Mouse (Mus musculus): Measurements from ENCODE around the gene Fcer1g. TPM values are rescaled to one million over a fixed set of nuclear protein-coding genes. Genes with fewer than 3 reads are reported as not detected.

Gene Fcer1g
- polyA plus RNA-seq, 1 experiment from 2014 or later: 60.7 TPM

GRCm38 (mm10) chr1:171203471-171204248 is 30.5 kb downstream of the Fcer1g start:
- Histone ChIP-seq H3K36me3 (no peaks in the 10 kb centered on the region), H3K27me3 (replicated peaks) (peaks cover 23% of the 10 kb centered on the region), H3K9me3 (replicated peaks) (no peaks in the 10 kb centered on the region), H3K4me2 (no peak overlapping the region), H3K4me3 (no peak overlapping the region), H3K9ac (no peak overlapping the region), H3K4me1 (0 out of 2 replicates have a peak, but pooled peaks cover 10% of the 10 kb centered on the region), H3K27ac (peak overlapping the region; percentile 54; the same call in 1 of the 2 replicates)
- WGBS (ENCODE audit: insufficient replicate concordance): 35% methylated on average over 11 of the region's 11 CpGs
- ATAC-seq: no peak

GRCm38 (mm10) chr1:171200769-171201168 is 33.4 kb downstream of the Fcer1g start:
- Histone ChIP-seq H3K9ac (no peak overlapping the region), H3K4me3 (no peak overlapping the region), H3K36me3 (no peaks in the 10 kb centered on the region), H3K4me1 (0 out of 2 replicates have a peak, but pooled peaks cover 9% of the 10 kb centered on the region), H3K27me3 (replicated peaks) (peaks cover 41% of the 10 kb centered on the region), H3K27ac (no peak overlapping the region), H3K4me2 (no peak overlapping the region), H3K9me3 (replicated peaks) (no peaks in the 10 kb centered on the region)
- no peak for ATAC-seq
- 76% methylated on average over 1 of the region's 1 CpGs for WGBS (ENCODE audit: insufficient replicate concordance)

- WGBS (ENCODE audit: insufficient replicate concordance): 25% methylated on average over 1 of the region's 1 CpGs
- peaks cover 50% of the 10 kb centered on the region for H3K27me3 ChIP-seq (replicated peaks)
- H3K36me3 ChIP-seq: no peaks in the 10 kb centered on the region
- H3K9ac ChIP-seq: no peak overlapping the region
- no peak for ATAC-seq
- no peak overlapping the region for H3K4me2 ChIP-seq
- no peak overlapping the region for H3K4me3 ChIP-seq
- H3K9me3 ChIP-seq (replicated peaks): no peaks in the 10 kb centered on the region
- H3K4me1 ChIP-seq: peaks cover 11% of the 10 kb centered on the region; the same call in 1 of the 2 replicates
- H3K27ac ChIP-seq: no peak overlapping the region
Measured at GRCm38 (mm10) chr1:171199532-171199931, 34.6 kb downstream of the Fcer1g start.

GRCm38 (mm10) chr1:171195887-171196397 is 38.2 kb downstream of the Fcer1g start, which contains the start of gene Pcp4l1:
Gene Pcp4l1, minus strand, starts transcription at chr1:171196268.
- Histone ChIP-seq H3K4me3 (peak within 1 kb of the TSS; percentile 48), H3K36me3 (no peaks in the 10 kb centered on the region), H3K27ac (no peak within 1 kb of the TSS), H3K27me3 (replicated peaks) (peaks cover 82% of the 10 kb centered on the region), H3K4me1 (peaks cover 25% of the 10 kb centered on the region), H3K9ac (no peak within 1 kb of the TSS; the same call in 1 of the 2 replicates), H3K9me3 (replicated peaks) (no peaks in the 10 kb centered on the region), H3K4me2 (peak within 1 kb of the TSS; percentile 68)
- peak; percentile 77 for ATAC-seq
- 3% methylated on average over 33 of the region's 33 CpGs for WGBS (ENCODE audit: insufficient replicate concordance)

- no peak overlapping the region for H3K9ac ChIP-seq
Measured at GRCm38 (mm10) chr1:171195046-171195822, 38.9 kb downstream of the Fcer1g start.

GRCm38 (mm10) chr1:171193911-171194830 is 40.0 kb downstream of the Fcer1g start:
- ATAC-seq: no peak
- Histone ChIP-seq H3K9ac (no peak overlapping the region), H3K9me3 (replicated peaks) (no peaks in the 10 kb centered on the region), H3K4me1 (peaks cover 31% of the 10 kb centered on the region), H3K27ac (no peak overlapping the region), H3K27me3 (replicated peaks) (peaks cover 97% of the 10 kb centered on the region), H3K4me2 (no peak overlapping the region; the same call in 1 of the 2 replicates), H3K4me3 (no peak overlapping the region), H3K36me3 (no peaks in the 10 kb centered on the region)
- 25% methylated on average over 11 of the region's 11 CpGs for WGBS (ENCODE audit: insufficient replicate concordance)

More at GRCm38 (mm10) chr1:171195046-171195822, 38.9 kb downstream of the Fcer1g start:
- Histone ChIP-seq H3K4me3 (peak overlapping the region; percentile 48), H3K36me3 (no peaks in the 10 kb centered on the region), H3K4me1 (peaks cover 25% of the 10 kb centered on the region), H3K4me2 (peak overlapping the region; percentile 68), H3K9me3 (replicated peaks) (no peaks in the 10 kb centered on the region), H3K27me3 (replicated peaks) (peaks cover 89% of the 10 kb centered on the region), H3K27ac (no peak overlapping the region)
- ATAC-seq: no peak
- WGBS (ENCODE audit: insufficient replicate concordance): 8% methylated on average over 20 of the region's 20 CpGs

- ATAC-seq: no peak
- H3K9me3 ChIP-seq (replicated peaks): no peaks in the 10 kb centered on the region
- no peak overlapping the region for H3K4me3 ChIP-seq
- peaks cover 36% of the 10 kb centered on the region for H3K4me1 ChIP-seq
- no peaks in the 10 kb centered on the region for H3K36me3 ChIP-seq
- peak overlapping the region; percentile 24 for H3K4me2 ChIP-seq
- H3K27ac ChIP-seq: no peak overlapping the region
- WGBS (ENCODE audit: insufficient replicate concordance): 9% methylated on average over 18 of the region's 18 CpGs
- peaks cover 90% of the 10 kb centered on the region for H3K27me3 ChIP-seq (replicated peaks)
- no peak overlapping the region for H3K9ac ChIP-seq
Measured at GRCm38 (mm10) chr1:171193093-171193840, 40.9 kb downstream of the Fcer1g start.

- Histone ChIP-seq H3K27me3 (replicated peaks) (peaks cover 87% of the 10 kb centered on the region), H3K27ac (no peak overlapping the region), H3K9me3 (replicated peaks) (no peaks in the 10 kb centered on the region), H3K4me3 (no peak overlapping the region), H3K9ac (no peak overlapping the region), H3K36me3 (no peaks in the 10 kb centered on the region), H3K4me2 (no peak overlapping the region), H3K4me1 (peaks cover 36% of the 10 kb centered on the region)
- 39% methylated on average over 10 of the region's 10 CpGs for WGBS (ENCODE audit: insufficient replicate concordance)
- no peak for ATAC-seq
Measured at GRCm38 (mm10) chr1:171192283-171192682, 41.9 kb downstream of the Fcer1g start.

- peaks cover 79% of the 10 kb centered on the region for H3K27me3 ChIP-seq (replicated peaks)
- H3K4me1 ChIP-seq: peaks cover 34% of the 10 kb centered on the region
- 84% methylated on average over 9 of the region's 9 CpGs for WGBS (ENCODE audit: insufficient replicate concordance)
- no peaks in the 10 kb centered on the region for H3K36me3 ChIP-seq
- H3K27ac ChIP-seq: no peak overlapping the region
- no peaks in the 10 kb centered on the region for H3K9me3 ChIP-seq (replicated peaks)
- H3K4me3 ChIP-seq: no peak overlapping the region
- H3K9ac ChIP-seq: no peak overlapping the region
- H3K4me2 ChIP-seq: no peak overlapping the region
- ATAC-seq: no peak
Measured at GRCm38 (mm10) chr1:171190832-171191231, 43.3 kb downstream of the Fcer1g start.

- no peak for ATAC-seq
- Histone ChIP-seq H3K4me2 (no peak overlapping the region), H3K36me3 (no peaks in the 10 kb centered on the region), H3K27me3 (replicated peaks) (peaks cover 66% of the 10 kb centered on the region), H3K9ac (no peak overlapping the region), H3K4me3 (no peak overlapping the region), H3K4me1 (peaks cover 27% of the 10 kb centered on the region), H3K9me3 (replicated peaks) (no peaks in the 10 kb centered on the region), H3K27ac (no peak overlapping the region)
- 61% methylated on average over 14 of the region's 14 CpGs for WGBS (ENCODE audit: insufficient replicate concordance)
Measured at GRCm38 (mm10) chr1:171189476-171190114, 44.6 kb downstream of the Fcer1g start.
